Mouse (Mus musculus) lung, embryonic 16.5 days (tissue): Measurements from ENCODE around the gene Zfp619. TPM values are rescaled to one million over a fixed set of nuclear protein-coding genes. Genes with fewer than 3 reads are reported as not detected.
A peak's percentile ranks its signal among the peaks of the same experiment; 100 is the strongest.

Experiments used
- ATAC-seq: fragments of 200-750 bp; cut with Nextera tagmentation; 2 replicates; pipeline ENCODE4 v1.8.0; 2017; ENCODE audit warnings: low read depth, mild to moderate bottlenecking, moderate library complexity
- H3K27ac ChIP-seq: fragments of 300-500 bp; sonication (generic); 2 replicates; pipeline ENCODE4 v1.5.1; 2014; ENCODE audit warnings: mild to moderate bottlenecking, control low read depth, low read length
- H3K27me3 ChIP-seq: fragments of 300-500 bp; sonication (generic); 2 replicates; pipeline ENCODE4 v1.6.1; 2014; ENCODE audit warnings: low read depth, low read length, mixed read lengths; ENCODE audit not compliant: control insufficient read depth, insufficient read depth
- H3K36me3 ChIP-seq: fragments of 300-500 bp; sonication (generic); 2 replicates; pipeline ENCODE4 v1.6.1; 2014; ENCODE audit warnings: low read length; ENCODE audit not compliant: control insufficient read depth, insufficient read depth
- H3K4me1 ChIP-seq: fragments of 300-500 bp; sonication (generic); replicated peaks from 2 replicates; pipeline ENCODE4 v1.6.1; 2014; ENCODE audit warnings: low read length, mixed read lengths; ENCODE audit not compliant: control insufficient read depth, insufficient read depth
- H3K4me2 ChIP-seq: fragments of 300-500 bp; sonication (generic); 2 replicates; pipeline ENCODE4 v1.6.1; 2014; ENCODE audit warnings: low read depth, low read length, control low read depth
- H3K4me3 ChIP-seq: fragments of 300-500 bp; sonication (generic); 2 replicates; pipeline ENCODE4 v1.5.1; 2014; ENCODE audit warnings: mild to moderate bottlenecking, low read length, control low read depth
- H3K9ac ChIP-seq: fragments of 300-500 bp; sonication (generic); 2 replicates; pipeline ENCODE4 v1.6.1; 2014; ENCODE audit warnings: low read length, control low read depth
- H3K9me3 ChIP-seq: fragments of 300-500 bp; sonication (generic); 2 replicates; pipeline ENCODE4 v1.6.1; 2016; ENCODE audit warnings: low read length; ENCODE audit not compliant: control insufficient read depth
- WGBS: fragments of 180-500 bp; shearing (Covaris S2); extraction: QIAGEN DNeasy Blood & Tissue Kit; methylation state at CpG from one replicate; pipeline ENCODE4 v1.1.7; 2014; 5-methylcytosine and 5-hydroxymethylcytosine counted together
- polyA plus RNA-seq: library from polyadenylated mRNA; unstranded; fragments of >200 nt; fragmentation: Nextera tagmentation; extraction: Ambion mirVana; gene quantifications from 2 replicates; pipeline ENCODE4 v1.2.1, GENCODE M21; 2015

Gene Zfp619
- polyA plus RNA-seq, result 2.0 TPM in 2 replicates

DNA sequence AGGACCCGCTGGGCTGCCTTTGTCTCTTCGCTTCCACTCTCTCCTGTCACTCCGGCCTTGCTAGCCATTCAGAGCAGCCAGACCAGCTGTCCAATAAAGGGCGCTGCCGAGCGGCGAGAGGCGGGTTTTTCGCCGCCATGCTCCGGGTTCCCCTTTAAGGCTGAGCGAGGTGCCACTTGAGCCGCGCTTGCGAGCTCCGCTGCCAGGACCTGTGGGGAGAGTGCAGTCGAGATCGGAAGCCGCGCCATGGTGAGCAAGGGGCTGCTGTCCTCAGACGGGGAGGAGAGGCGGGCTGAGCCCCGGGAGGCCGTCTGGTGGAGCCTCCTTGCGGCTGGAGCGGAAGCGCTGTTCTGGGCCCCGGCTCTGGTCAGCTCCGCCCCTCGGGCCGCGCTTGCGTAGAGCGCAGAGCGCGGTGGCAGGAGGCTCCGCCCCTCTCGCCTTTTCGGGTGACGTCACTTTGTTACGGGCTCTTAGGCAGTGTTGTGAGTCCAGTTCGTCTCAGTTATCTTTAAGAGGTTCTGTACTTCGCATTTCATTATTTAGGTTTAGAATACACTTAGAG is at the start of gene Zfp619:
Zfp619 (plus strand) TSS at position 151 of the 562 bp plus-strand sequence.
- peak; percentile 98 for ATAC-seq
- peak within 1 kb of the TSS; percentile 99 for H3K27ac ChIP-seq
- WGBS, result under 1% methylated on average over 43 of the region's 43 CpGs

DNA sequence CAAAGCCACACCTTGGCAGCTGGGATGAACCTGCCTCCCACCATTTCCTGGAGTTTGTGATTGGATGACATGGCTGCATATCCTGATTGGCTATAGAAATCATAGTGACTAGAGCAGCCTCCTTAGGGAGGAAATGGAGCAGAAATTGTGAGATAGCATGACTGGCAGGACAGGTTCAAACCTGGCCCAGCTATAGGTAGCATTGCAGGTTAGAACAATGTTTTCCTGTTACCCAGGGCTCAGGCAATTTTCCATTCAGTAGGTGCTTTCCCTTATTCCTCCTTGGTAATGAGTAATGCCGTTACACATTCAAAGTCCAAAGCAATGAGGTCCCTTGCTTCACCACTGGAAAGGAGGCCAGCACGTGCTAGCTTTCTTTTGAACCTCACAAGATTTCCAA is 38.6 kb upstream of the Zfp619 start:
- Histone ChIP-seq H3K4me2 (no peak overlapping the region), H3K27me3 (no peaks in the 10 kb centered on the region), H3K36me3 (peaks cover 22% of the 10 kb centered on the region), H3K4me3 (no peak overlapping the region), H3K4me1 (no peaks in the 10 kb centered on the region), H3K9ac (no peak overlapping the region), H3K9me3 (peaks cover 6% of the 10 kb centered on the region), H3K27ac (no peak overlapping the region)
- ATAC-seq, result no peak
- WGBS, result 81% methylated on average over 2 of the region's 2 CpGs

More for the DNA sequence above, at the start of gene Zfp619:
- H3K27me3 ChIP-seq, result no peaks in the 10 kb centered on the region
- H3K4me1 ChIP-seq, result no peaks in the 10 kb centered on the region; the same call in 1 of the 2 replicates
- H3K9ac ChIP-seq, result peak within 1 kb of the TSS; percentile 95
- H3K9me3 ChIP-seq, result no peaks in the 10 kb centered on the region; the same call in 1 of the 2 replicates
- peak within 1 kb of the TSS; percentile 78 for H3K4me3 ChIP-seq
- H3K36me3 ChIP-seq, result no peaks in the 10 kb centered on the region
- peak within 1 kb of the TSS; percentile 76 for H3K4me2 ChIP-seq

DNA sequence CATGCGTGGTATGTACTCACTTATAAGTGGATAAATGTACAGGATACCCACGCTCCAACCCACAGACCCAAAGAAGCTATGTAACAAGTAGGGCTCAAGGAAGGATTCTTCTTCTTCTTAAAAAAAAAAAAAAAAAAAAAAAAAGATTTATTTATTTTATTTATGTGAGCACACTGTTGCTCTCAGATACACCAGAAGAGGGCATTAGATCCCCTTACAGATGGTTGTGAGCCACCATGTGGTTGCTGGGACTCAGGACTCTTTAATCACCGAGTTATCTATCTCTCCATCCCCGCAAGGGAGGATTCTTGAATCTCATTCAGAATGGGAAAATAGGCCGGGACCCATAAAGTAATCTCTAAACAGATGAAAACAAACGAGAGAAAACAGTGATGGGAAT is 33.2 kb upstream of the Zfp619 start:
- 50% methylated on average over 6 of the region's 6 CpGs for WGBS
- Histone ChIP-seq H3K4me3 (no peak overlapping the region), H3K36me3 (no peaks in the 10 kb centered on the region), H3K27ac (no peak overlapping the region), H3K27me3 (no peaks in the 10 kb centered on the region), H3K9ac (no peak overlapping the region), H3K4me1 (no peaks in the 10 kb centered on the region), H3K4me2 (no peak overlapping the region), H3K9me3 (no peaks in the 10 kb centered on the region)
- ATAC-seq, result no peak

DNA sequence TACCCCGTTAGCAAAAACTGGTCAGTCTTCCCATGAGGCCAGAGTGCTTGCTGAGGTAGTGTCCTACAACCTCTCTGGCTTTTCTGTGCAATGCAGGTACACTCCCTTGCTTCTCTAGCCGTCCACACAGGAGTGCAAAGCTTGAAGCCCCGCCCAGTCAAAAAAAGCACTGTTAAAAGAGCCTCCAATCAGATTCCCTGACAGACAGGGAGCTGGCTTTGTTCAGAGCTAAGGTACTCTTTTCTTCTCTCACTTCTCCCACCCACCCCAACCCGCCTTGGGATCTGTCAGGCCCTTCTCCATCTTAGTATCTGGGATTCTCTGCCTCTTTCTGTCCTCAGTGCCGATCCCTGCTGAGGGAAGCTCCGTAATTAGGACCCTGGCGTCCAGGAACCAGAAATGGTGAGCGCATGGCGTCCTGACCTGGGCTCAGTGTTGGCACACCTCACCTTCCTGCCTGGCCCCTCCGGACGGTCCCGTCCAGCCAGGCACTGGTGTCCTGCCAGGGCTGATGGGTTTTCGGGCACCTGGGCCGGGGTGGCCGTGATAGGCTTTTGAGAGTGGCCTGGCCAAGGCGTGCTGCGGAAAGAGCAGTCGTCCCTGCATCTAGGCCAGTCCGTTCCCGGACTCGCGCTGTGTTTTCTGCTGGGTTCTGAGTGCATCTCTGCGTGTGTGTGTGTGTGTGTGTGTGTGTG is 30.3 kb upstream of the Zfp619 start:
- H3K4me3 ChIP-seq, result peak overlapping the region; percentile 56
- 12% methylated on average over 22 of the region's 23 CpGs for WGBS
- H3K27ac ChIP-seq, result no peak overlapping the region
- H3K4me1 ChIP-seq, result no peaks in the 10 kb centered on the region
- peak overlapping the region; percentile 71 for H3K9ac ChIP-seq
- H3K4me2 ChIP-seq, result peak overlapping the region; percentile 72
- no peaks in the 10 kb centered on the region for H3K9me3 ChIP-seq
- ATAC-seq, result peak; percentile 74
- H3K36me3 ChIP-seq, result no peaks in the 10 kb centered on the region
- H3K27me3 ChIP-seq, result no peaks in the 10 kb centered on the region

DNA sequence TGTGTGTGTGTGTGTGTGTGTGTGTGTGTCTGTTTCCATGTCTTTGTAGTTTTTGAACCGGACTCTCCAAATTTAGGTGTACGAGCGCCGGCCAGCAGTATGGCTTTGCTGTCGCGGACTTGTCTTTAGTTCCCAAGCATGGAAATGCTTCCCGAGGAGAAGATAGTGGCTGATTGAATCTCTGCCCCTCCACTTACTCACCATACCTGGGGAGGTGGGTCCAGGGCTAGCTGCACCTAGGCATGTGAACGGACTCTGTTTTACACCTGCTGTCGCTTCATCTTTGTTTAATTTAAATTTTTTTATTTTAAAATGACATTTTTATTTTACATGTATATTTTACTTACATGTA is 29.7 kb upstream of the Zfp619 start:
- H3K4me3 ChIP-seq, result peak overlapping the region; percentile 56
- no peaks in the 10 kb centered on the region for H3K36me3 ChIP-seq
- no peak overlapping the region for H3K27ac ChIP-seq
- H3K9me3 ChIP-seq, result no peaks in the 10 kb centered on the region
- 23% methylated on average over 9 of the region's 9 CpGs for WGBS
- H3K27me3 ChIP-seq, result no peaks in the 10 kb centered on the region
- no peaks in the 10 kb centered on the region for H3K4me1 ChIP-seq
- peak; percentile 36; the same call in 1 of the 2 replicates for ATAC-seq
- H3K4me2 ChIP-seq, result peak overlapping the region; percentile 72
- H3K9ac ChIP-seq, result peak overlapping the region; percentile 71

DNA sequence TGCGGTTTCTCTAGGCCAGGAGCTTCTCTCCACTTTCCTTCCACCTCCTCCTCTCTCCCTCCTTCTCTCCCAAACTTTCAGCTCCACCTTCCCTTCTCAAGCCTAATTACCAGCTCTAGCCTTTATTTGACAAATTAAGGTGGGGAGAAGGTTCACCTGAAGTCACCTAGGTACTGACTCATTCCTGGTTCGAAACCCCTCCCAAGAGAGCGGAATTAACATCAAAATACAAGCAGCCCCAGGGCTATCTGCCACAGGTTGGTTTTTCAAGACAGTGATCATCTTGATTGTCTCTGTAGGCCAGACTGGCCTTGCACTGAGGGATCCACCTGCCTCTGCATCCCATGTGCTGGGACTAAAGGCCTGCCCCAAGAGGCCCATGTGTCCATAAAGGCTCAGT is 22.9 kb upstream of the Zfp619 start:
- no peak for ATAC-seq
- no peaks in the 10 kb centered on the region for H3K4me1 ChIP-seq
- H3K9me3 ChIP-seq, result peaks cover 3% of the 10 kb centered on the region
- no peak overlapping the region for H3K4me3 ChIP-seq
- no peaks in the 10 kb centered on the region for H3K27me3 ChIP-seq
- WGBS, result 85% methylated on average over 3 of the region's 3 CpGs
- no peak overlapping the region for H3K4me2 ChIP-seq
- H3K9ac ChIP-seq, result no peak overlapping the region
- no peaks in the 10 kb centered on the region; the same call in 1 of the 2 replicates for H3K36me3 ChIP-seq
- H3K27ac ChIP-seq, result no peak overlapping the region

DNA sequence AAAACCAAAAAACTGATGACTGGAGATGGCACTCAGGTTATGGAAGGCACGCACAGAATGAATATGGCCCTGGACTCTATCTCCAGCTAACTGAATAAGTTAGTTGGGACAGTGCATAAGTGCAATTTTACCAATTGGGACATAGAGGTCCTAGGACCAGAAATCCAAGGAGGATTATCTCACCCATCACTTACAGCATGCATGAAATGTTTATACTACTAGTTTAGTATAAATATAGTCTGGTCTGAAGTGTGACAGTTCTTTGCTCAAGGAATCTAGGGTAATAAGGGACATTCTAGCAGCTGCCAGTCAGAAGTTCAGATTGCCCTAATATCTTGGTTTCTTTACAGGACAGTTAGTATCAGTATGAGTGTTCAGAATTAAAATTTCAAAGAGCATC is 13.5 kb upstream of the Zfp619 start:
- H3K4me3 ChIP-seq, result no peak overlapping the region
- no peak overlapping the region for H3K9ac ChIP-seq
- H3K4me2 ChIP-seq, result no peak overlapping the region
- no peaks in the 10 kb centered on the region for H3K36me3 ChIP-seq
- H3K4me1 ChIP-seq, result no peaks in the 10 kb centered on the region
- H3K27ac ChIP-seq, result no peak overlapping the region
- no peaks in the 10 kb centered on the region for H3K27me3 ChIP-seq
- ATAC-seq, result peak; percentile 79
- WGBS, result 70% methylated on average over 1 of the region's 1 CpGs
- peaks cover 3% of the 10 kb centered on the region for H3K9me3 ChIP-seq

DNA sequence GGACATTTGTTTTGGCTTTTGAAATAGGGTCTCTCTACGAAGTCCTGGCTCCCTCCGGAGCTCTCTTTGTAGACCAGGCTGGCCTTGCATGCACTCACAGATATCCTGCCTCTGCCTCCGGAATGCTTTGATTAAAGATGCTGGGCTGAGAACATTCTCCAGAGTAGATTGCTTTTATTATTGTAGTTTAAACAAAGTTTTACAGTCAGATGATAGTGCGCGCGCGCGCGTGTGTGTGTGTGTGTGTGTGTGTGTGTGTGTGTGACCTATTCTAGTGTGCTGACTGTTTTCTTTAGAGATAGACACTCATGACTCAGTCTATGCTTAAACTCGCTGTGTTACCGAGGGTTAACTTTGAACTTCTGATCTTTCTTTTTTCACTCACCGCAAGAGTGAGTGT is 796 bp downstream of the Zfp619 start:
- Histone ChIP-seq H3K27me3 (no peaks in the 10 kb centered on the region), H3K4me3 (peak overlapping the region; percentile 31), H3K27ac (no peak overlapping the region), H3K4me1 (no peaks in the 10 kb centered on the region; the same call in 1 of the 2 replicates), H3K9ac (no peak overlapping the region), H3K9me3 (no peaks in the 10 kb centered on the region; the same call in 1 of the 2 replicates), H3K36me3 (no peaks in the 10 kb centered on the region), H3K4me2 (peak overlapping the region; percentile 42; the same call in 1 of the 2 replicates)
- 68% methylated on average over 12 of the region's 12 CpGs for WGBS
- no peak; the same call in 1 of the 2 replicates for ATAC-seq

DNA sequence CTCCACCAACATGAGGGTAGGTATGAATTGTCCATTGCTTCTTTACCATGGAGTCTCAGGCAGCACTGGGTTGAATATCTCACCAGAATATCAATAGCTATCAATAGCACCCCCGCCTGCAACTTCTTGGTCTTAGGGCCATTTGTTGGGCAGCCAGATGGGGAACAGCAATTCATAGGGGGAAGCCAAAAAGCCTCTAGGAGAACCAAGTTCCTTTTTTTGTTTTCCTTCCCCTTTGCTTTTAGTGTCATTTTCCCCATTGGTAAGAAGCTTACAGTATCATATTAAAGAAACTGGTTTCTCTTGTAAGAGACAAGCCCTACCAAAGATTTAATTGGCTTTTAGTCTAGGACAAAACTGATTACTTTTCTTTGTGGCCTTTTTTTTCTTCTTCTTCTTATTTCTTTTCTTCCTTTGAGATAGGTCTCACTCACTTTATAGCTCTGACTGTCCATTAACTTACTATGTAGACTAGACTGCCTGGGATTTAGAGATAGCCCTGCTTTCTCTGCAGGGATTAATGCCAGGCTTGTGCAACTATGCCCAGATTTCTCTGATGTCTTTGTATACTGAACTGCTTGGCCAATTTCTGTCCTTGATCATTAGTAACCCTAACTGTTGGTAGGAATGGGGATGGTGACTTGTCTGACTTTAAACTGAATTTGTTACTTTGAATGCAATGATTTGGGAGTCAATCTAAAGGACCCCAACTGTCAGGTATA is 6.3 kb downstream of the Zfp619 start:
- H3K27me3 ChIP-seq, result no peaks in the 10 kb centered on the region
- no peak overlapping the region for H3K4me2 ChIP-seq
- 88% methylated on average over 1 of the region's 1 CpGs for WGBS
- H3K36me3 ChIP-seq, result no peaks in the 10 kb centered on the region
- no peak overlapping the region for H3K27ac ChIP-seq
- no peak overlapping the region for H3K4me3 ChIP-seq
- H3K9me3 ChIP-seq, result no peaks in the 10 kb centered on the region
- H3K4me1 ChIP-seq, result no peaks in the 10 kb centered on the region
- ATAC-seq, result no peak
- H3K9ac ChIP-seq, result no peak overlapping the region
